Mouse (Mus musculus) lung, embryonic 15.5 days (tissue): ENCODE results near the gene B230118H07Rik. TPM values are rescaled to one million over a fixed set of nuclear protein-coding genes. Genes with fewer than 3 reads are reported as not detected.

Experiments
- ATAC-seq: fragments of 200-750 bp; cut with Nextera tagmentation; 2 replicates; pipeline ENCODE4 v1.8.0; 2017; ENCODE audit warnings: moderate number of reproducible peaks, borderline replicate concordance; ENCODE audit not compliant: low FRiP score, low TSS enrichment; ENCODE audit errors: extremely low read depth
- H3K27ac ChIP-seq: fragments of 300-500 bp; sonication (generic); 2 replicates; pipeline ENCODE4 v1.5.1; 2015; ENCODE audit warnings: moderate library complexity, mild to moderate bottlenecking, inconsistent platforms
- H3K27me3 ChIP-seq: fragments of 300-500 bp; sonication (generic); 2 replicates; pipeline ENCODE4 v1.6.1; 2015; ENCODE audit warnings: inconsistent platforms
- H3K36me3 ChIP-seq: fragments of 300-500 bp; sonication (generic); 2 replicates; pipeline ENCODE4 v1.6.1; 2015; ENCODE audit warnings: inconsistent platforms
- H3K4me1 ChIP-seq: fragments of 300-500 bp; sonication (generic); 2 replicates; pipeline ENCODE4 v1.6.1; 2015; ENCODE audit warnings: inconsistent platforms
- H3K4me2 ChIP-seq: fragments of 300-500 bp; sonication (generic); 2 replicates; pipeline ENCODE4 v1.6.1; 2015; ENCODE audit warnings: inconsistent platforms, mild to moderate bottlenecking, moderate library complexity
- H3K4me3 ChIP-seq: fragments of 300-500 bp; sonication (generic); 2 replicates; pipeline ENCODE4 v1.5.1; 2015; ENCODE audit warnings: mild to moderate bottlenecking, inconsistent platforms
- H3K9ac ChIP-seq: fragments of 300-500 bp; sonication (generic); 2 replicates; pipeline ENCODE4 v1.6.1; 2015; ENCODE audit warnings: inconsistent platforms
- H3K9me3 ChIP-seq: fragments of 300-500 bp; sonication (generic); 2 replicates; pipeline ENCODE4 v1.6.1; 2016; ENCODE audit warnings: inconsistent platforms
- WGBS: fragments of 180-500 bp; shearing (Covaris S2); methylation state at CpG from one replicate; pipeline ENCODE4 v1.1.7; 2015; 5-methylcytosine and 5-hydroxymethylcytosine counted together
- polyA plus RNA-seq: library from polyadenylated mRNA; unstranded; fragments of >200 nt; fragmentation: Nextera tagmentation; extraction: Ambion mirVana; gene quantifications from 2 replicates; pipeline ENCODE4 v1.2.1, GENCODE M21; 2015

Gene B230118H07Rik
- polyA plus RNA-seq, 1 experiment from 2014 or later = 57.8 TPM

DNA sequence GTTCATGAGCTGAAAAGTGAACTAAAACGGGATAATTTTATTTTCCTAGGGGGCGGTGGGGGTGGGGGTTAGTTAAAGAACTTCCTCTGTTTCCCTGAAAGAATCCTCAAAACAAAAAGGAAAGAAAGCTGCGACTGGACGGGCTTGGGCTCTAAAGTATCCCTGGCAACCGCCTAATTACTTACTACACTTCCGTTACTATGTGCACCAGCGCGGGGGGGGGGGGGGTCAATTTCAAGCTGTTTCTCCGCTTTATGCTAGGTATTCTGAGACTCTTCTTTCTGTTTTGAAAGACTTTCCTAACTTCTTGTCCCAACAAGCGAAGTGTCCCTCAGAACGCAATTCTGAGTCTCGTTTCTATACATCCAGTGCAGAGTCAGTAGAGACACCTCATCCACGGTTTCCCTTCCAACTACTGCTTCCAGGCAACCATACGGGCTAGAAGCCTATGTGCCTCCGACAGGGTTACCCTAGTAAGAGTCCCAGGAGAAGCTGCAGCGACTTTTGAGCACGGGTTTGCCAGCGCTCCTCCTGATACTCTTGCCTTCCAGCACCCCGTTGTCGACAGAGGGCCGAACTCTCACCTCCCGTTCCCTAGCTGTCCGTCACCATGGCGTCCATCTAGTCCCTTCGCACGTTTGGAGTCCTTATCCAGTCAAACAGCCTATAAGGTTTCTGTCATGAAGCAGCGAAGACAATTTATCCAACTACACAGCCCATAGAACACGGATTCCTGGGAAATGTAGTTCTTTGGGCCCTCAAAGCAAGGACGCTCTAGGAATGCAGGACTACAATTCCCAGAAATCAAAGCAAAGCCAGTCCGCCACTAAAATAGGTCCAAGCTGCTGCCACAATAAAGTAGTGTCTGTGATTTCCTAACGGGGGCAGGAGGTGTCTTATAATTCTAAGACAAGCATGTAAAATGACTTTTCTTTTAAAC lies 20.8 kb downstream of the B230118H07Rik start:
- peak overlapping the region; percentile 57 for H3K9ac ChIP-seq
- H3K36me3 ChIP-seq = no peaks in the 10 kb centered on the region
- 0 out of 2 replicates have a peak, but pooled peaks cover 4% of the 10 kb centered on the region for H3K4me1 ChIP-seq
- peak overlapping the region; percentile 68 for H3K4me2 ChIP-seq
- peaks cover 4% of the 10 kb centered on the region; the same call in 1 of the 2 replicates for H3K27me3 ChIP-seq
- H3K27ac ChIP-seq = peak overlapping the region; percentile 91
- H3K9me3 ChIP-seq = no peaks in the 10 kb centered on the region
- ATAC-seq = peak; percentile 99
- peak overlapping the region; percentile 84 for H3K4me3 ChIP-seq
- 2% methylated on average over 31 of the region's 31 CpGs for WGBS

DNA sequence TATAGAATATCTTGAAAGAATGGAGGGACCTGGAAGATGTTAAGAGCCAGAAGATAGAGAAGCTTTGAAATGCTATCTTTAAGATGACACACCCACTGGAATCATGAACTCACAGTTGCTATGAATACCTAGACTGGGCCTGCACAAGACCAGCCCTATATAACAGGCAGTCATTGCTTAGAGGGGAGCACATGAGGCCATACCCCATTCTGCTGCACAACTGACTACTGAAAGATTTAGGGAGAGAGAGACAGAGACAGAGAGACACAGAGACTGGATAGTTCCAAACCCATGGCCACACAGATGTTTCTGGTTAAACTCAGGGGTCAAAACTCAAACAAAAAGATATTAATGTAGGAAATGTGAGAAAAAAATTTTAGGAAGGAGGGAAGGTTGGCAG lies 22.1 kb downstream of the B230118H07Rik start:
- Histone ChIP-seq H3K4me3 (no peak overlapping the region), H3K27me3 (0 out of 2 replicates have a peak, but pooled peaks cover 4% of the 10 kb centered on the region), H3K4me1 (0 out of 2 replicates have a peak, but pooled peaks cover 4% of the 10 kb centered on the region), H3K4me2 (no peak overlapping the region), H3K9ac (no peak overlapping the region), H3K27ac (no peak overlapping the region), H3K36me3 (no peaks in the 10 kb centered on the region), H3K9me3 (no peaks in the 10 kb centered on the region)
- ATAC-seq = no peak

DNA sequence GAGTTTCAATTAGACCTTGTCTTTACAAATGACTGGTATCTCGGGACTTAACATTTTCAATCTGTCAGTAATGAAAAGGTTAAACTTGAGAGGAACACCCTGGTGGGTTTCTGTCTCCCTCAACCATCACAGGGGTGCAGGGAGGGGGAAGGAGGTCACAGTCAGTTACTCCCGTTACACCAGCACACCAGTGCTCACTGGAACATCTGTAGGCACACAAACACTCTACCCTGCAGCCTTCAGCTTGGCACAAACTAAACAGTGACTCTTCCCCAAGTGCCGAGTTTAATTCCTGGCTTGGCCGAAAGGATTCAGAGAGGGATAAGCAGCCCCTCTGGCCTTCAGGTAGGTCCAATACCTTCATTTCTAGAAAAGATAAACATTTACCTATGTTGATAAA lies 24.8 kb downstream of the B230118H07Rik start, which contains the start of gene Rag2:
TSS of gene Rag2 (plus strand) at position 193 of the 400 bp plus-strand sequence.
- ATAC-seq = no peak
- Histone ChIP-seq H3K27me3 (no peaks in the 10 kb centered on the region), H3K27ac (no peak within 1 kb of the TSS), H3K9ac (no peak within 1 kb of the TSS), H3K4me1 (0 out of 2 replicates have a peak, but pooled peaks cover 4% of the 10 kb centered on the region), H3K4me2 (no peak within 1 kb of the TSS), H3K4me3 (no peak within 1 kb of the TSS), H3K9me3 (no peaks in the 10 kb centered on the region), H3K36me3 (no peaks in the 10 kb centered on the region)
- WGBS = 49% methylated on average over 4 of the region's 4 CpGs

DNA sequence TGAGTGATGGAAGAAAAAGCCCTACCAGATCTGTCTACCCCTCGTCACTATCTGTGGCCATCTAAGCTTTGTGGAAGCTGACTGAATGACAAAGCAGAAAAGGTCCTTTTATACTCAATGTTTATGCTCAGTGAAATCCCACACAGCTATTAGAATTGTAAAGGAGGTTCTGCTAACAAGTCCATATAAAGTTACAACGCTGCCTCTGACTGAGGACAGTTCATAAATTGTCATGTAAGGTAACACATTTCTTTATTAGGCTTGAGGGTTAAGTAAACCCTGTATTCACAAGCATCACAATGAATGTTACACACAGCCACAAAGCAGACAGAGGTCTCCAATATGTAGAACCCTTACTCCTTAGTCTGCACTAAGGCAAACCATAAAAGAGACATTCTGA lies 25.3 kb downstream of the B230118H07Rik start:
- no peaks in the 10 kb centered on the region for H3K27me3 ChIP-seq
- no peak overlapping the region for H3K27ac ChIP-seq
- no peak overlapping the region for H3K9ac ChIP-seq
- 0 out of 2 replicates have a peak, but pooled peaks cover 4% of the 10 kb centered on the region for H3K4me1 ChIP-seq
- H3K36me3 ChIP-seq = no peaks in the 10 kb centered on the region
- no peak for ATAC-seq
- H3K4me3 ChIP-seq = no peak overlapping the region
- WGBS = 56% methylated on average over 2 of the region's 2 CpGs
- no peak overlapping the region for H3K4me2 ChIP-seq
- H3K9me3 ChIP-seq = no peaks in the 10 kb centered on the region

DNA sequence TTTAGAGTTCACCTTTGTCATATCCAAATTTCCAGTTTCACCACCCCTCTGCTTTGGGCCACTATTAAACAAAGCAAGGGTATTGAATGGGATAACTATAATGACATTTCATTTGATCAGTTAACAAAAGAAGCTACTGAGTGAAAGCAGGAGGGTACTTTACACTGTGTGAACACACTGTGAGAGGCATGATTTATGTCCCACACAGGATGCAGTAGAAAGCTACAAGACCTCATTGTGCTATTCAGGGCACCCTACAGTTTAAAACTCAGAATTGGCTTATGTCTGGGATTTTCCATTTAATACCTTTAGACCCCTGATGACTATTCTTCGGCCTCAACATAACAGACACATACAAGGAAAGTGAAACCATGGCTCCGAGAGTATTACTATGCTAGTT lies 26.3 kb downstream of the B230118H07Rik start:
- ATAC-seq = no peak
- Histone ChIP-seq H3K4me1 (0 out of 2 replicates have a peak, but pooled peaks cover 4% of the 10 kb centered on the region), H3K4me3 (no peak overlapping the region), H3K9me3 (no peaks in the 10 kb centered on the region), H3K27me3 (no peaks in the 10 kb centered on the region), H3K36me3 (no peaks in the 10 kb centered on the region), H3K9ac (no peak overlapping the region), H3K27ac (no peak overlapping the region), H3K4me2 (no peak overlapping the region)
- 90% methylated on average over 2 of the region's 2 CpGs for WGBS

DNA sequence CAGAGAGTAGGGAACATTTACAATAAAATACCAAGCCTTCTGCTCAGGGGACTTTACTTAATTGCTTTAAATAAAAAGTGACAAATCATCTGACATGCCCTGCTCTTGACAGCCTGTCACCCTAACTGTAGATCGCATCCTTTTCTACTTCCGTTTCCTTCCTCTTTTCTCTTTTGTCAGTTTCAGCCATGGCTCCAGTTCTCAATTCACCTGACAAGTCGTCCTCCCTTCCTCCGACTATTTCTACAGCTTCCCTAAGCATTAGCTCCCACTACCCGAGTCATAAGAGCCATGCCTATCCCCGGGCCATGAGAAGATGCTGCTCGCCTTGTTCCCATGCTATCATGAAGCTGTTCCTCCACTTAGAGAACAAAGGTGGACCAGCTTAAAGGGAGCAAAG lies 27.7 kb downstream of the B230118H07Rik start:
- no peak for ATAC-seq
- Histone ChIP-seq H3K9me3 (no peaks in the 10 kb centered on the region), H3K36me3 (no peaks in the 10 kb centered on the region), H3K9ac (no peak overlapping the region), H3K4me3 (no peak overlapping the region), H3K4me2 (no peak overlapping the region), H3K27ac (0 out of 2 replicates have a peak overlapping the region, but pooled peaks have one; percentile 19), H3K4me1 (no peaks in the 10 kb centered on the region), H3K27me3 (no peaks in the 10 kb centered on the region)
- 45% methylated on average over 7 of the region's 7 CpGs for WGBS

DNA sequence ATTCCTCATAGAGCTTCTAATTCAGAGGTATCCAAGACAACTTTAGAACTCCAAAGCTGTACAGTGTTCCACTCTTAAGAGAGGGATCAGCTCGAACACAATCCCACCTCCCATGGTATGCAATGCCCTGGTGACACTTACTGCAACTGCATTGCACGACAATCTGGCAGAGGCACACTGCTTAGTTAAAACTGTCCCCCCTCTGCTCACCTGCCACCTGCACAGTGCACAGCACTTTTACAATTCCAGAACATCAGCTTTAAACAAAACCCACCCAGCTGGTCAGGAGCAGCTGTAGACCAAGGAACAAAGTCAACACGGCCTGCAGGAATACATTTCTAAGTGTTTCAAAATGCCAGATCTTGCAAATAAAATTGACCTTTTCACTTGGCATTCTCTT lies 28.4 kb downstream of the B230118H07Rik start:
- H3K27me3 ChIP-seq = no peaks in the 10 kb centered on the region
- no peak overlapping the region for H3K9ac ChIP-seq
- H3K9me3 ChIP-seq = no peaks in the 10 kb centered on the region
- no peak overlapping the region for H3K4me2 ChIP-seq
- H3K27ac ChIP-seq = peak overlapping the region; percentile 19; the same call in 1 of the 2 replicates
- H3K4me3 ChIP-seq = no peak overlapping the region
- no peak for ATAC-seq
- H3K4me1 ChIP-seq = no peaks in the 10 kb centered on the region
- WGBS = 45% methylated on average over 3 of the region's 3 CpGs
- H3K36me3 ChIP-seq = no peaks in the 10 kb centered on the region

DNA sequence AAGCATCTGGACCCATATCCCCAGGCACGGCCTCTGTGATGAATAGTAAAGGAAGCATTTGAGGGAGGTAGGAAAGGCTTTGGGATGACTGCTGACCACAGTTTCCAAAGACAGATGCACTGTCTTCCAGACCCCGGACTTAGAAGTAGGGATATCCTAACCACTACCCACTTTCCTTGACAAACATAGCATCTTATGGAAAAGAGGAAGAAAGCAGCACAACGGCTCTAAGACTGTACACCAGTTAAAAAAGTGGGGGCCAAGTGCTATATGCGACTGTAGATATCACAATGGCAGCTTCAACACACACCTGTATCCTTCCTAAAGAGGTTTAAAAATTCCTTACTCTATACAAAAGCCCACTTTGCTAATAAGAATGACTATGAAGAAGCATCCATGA lies 31.0 kb downstream of the B230118H07Rik start:
- no peaks in the 10 kb centered on the region for H3K27me3 ChIP-seq
- no peaks in the 10 kb centered on the region for H3K36me3 ChIP-seq
- H3K4me2 ChIP-seq = no peak overlapping the region
- H3K27ac ChIP-seq = no peak overlapping the region
- no peak for ATAC-seq
- H3K9ac ChIP-seq = no peak overlapping the region
- H3K9me3 ChIP-seq = no peaks in the 10 kb centered on the region
- no peak overlapping the region for H3K4me3 ChIP-seq
- H3K4me1 ChIP-seq = no peaks in the 10 kb centered on the region
- 76% methylated on average over 4 of the region's 4 CpGs for WGBS

DNA sequence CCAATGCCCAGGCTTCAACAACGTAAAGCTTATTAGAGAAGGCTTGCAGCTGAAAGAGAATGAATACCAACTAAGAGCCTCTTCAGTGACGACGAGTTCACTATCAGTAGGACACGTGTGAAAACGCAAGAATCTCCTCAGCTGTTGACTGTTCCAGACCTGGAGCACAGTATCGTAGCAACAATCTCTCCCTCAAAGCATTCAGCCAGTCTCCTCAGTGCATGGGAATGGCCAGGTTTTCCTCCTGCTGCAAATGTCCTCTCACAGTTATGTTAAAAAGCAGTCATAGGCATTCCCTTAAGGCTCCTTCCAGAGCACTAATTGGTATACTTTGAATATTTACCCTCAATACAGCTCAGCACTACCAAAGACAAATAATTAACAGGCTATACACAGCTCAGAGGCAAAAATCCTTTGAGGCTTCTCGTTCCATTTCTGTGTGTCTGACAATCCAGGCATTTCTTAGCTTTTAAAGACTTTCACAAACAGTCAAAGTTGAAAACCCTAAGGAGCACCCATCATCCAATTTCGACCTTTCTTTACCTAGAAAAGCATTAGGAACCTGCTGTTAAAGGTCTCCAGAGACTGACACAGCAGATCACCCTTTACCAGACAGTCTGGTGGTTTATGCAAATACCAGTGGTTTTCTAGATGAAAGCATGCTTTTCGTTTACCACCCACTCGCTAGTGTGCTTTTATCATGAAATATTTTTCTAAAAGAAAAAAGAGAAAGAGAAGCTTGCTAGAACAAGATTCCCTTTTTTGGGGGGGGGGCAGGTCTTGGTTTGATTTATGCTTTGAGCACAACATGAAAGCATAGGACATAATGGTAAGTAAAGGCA lies 33.6 kb downstream of the B230118H07Rik start:
- no peak overlapping the region for H3K4me2 ChIP-seq
- WGBS = 53% methylated on average over 10 of the region's 10 CpGs
- H3K27ac ChIP-seq = no peak overlapping the region
- no peaks in the 10 kb centered on the region for H3K27me3 ChIP-seq
- no peaks in the 10 kb centered on the region for H3K36me3 ChIP-seq
- no peaks in the 10 kb centered on the region for H3K4me1 ChIP-seq
- ATAC-seq = no peak
- no peaks in the 10 kb centered on the region for H3K9me3 ChIP-seq
- no peak overlapping the region for H3K4me3 ChIP-seq
- no peak overlapping the region for H3K9ac ChIP-seq

DNA sequence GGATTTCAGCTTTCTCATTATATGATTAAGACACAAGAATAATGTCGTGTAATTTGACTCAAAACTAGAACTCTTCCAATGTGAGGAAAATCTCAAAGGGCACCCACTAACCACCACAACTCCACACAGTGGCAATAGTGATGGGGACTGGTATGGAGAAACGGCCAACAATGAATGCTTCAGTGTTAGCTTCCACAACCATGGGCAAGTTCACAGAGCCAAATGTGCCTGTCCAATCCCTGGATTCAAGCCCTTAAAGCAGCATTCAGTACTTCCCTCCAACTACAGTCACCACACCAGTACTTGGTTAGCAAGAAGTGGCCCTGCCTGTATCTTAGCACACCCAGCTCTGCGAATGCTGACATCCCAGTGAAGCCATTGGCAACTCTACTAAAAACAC lies 38.5 kb downstream of the B230118H07Rik start:
- 80% methylated on average over 3 of the region's 3 CpGs for WGBS

DNA sequence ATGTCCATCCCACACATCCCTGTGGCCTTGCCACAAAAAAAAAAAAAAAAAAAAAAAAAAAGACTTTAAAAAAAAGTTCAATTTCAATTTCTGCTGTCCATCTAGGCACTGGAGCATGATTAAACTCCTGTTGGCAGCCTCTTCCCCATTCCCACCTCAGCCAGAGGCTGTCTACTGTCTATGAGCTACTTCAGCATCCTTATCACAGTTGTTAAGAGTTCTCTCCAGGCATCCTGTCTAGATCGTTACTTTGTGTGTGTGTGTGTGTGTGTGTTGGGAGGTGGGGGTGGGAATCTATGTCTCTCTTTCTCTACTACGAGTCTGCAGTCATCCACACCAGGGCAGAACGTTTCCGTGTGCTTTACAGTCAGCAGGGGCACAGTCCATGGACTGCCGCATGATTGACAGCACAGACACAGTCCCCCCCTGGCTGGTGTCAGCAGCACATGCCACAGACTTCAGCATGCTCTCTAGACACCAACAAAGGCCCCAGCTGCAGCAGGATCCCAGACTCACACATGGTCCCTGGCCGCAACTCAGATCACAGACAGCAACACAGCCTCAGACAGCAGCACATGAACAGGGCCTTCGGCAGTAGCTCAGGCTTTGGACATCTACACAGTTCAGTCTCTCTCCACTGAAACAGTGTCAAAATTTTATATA lies 41.0 kb downstream of the B230118H07Rik start:
- Histone ChIP-seq H3K27me3 (no peaks in the 10 kb centered on the region), H3K9me3 (no peaks in the 10 kb centered on the region), H3K36me3 (no peaks in the 10 kb centered on the region), H3K27ac (no peak overlapping the region), H3K9ac (no peak overlapping the region), H3K4me1 (no peaks in the 10 kb centered on the region), H3K4me2 (no peak overlapping the region), H3K4me3 (no peak overlapping the region)
- WGBS = 61% methylated on average over 7 of the region's 7 CpGs
- no peak for ATAC-seq

More for the DNA sequence above, 38.5 kb downstream of the B230118H07Rik start:
- ATAC-seq = no peak
- H3K9me3 ChIP-seq = no peaks in the 10 kb centered on the region
- no peak overlapping the region for H3K4me2 ChIP-seq
- no peak overlapping the region for H3K27ac ChIP-seq
- H3K4me1 ChIP-seq = no peaks in the 10 kb centered on the region
- no peak overlapping the region for H3K9ac ChIP-seq
- no peaks in the 10 kb centered on the region for H3K27me3 ChIP-seq
- H3K36me3 ChIP-seq = no peaks in the 10 kb centered on the region
- no peak overlapping the region for H3K4me3 ChIP-seq
